Mouse (Mus musculus): ENCODE data around the gene Gm4131.

DNA sequence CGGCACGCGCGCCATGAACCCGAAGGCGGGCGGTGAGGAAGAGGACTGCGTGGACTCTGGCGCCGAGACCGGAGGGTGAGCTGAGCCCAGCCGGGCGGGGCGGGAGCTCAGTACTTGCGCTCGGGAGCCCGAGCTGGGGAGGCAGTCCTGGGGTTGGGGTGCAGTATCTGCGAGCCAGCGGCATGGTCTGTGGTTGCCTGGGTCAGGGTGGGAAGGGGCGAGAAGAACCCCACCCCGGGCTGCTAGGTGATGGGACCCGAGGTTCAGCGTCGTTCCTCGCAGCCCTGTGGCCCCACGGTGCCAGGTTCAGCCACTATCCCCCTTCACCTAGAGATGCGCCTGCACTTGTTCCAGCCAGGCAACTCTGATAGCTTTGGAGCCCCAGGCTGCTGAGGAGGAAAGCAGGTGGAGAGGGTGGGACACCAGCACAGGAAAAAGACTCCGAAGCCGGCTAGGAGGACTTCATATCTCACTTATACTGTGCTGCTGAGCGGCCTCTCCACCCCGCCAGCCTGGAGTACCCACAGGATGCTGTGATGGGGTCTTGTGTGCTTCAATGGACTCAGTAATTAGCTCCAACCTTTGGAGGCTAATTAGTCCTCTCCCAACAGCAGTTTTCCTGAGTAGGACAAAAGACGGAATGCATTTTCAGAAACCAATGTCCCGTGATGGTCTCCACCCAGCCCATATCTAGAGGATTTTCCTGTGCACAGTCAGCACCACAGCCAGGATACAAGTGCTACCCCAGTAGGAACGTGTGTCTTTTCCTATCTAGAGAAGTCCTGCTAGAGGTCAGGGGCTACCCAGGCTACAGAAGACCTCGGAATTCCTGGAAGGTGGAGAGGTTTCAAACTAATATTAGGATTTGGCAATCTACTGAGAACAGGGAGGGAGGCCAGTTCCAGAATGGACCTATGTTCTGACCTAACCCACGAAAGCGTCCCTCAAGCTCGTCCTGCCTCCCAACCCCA lies 10.6 kb downstream of the Gm4131 start:
- no peak for TF ChIP-seq ZNF384 (IDR thresholded peaks at IDR 0.05; ENCODE audit: low read depth, low read length)
- no peak for TF ChIP-seq MAFK (IDR thresholded peaks at IDR 0.05; ENCODE audit: insufficient read depth, low read depth, low read length)
- TF ChIP-seq ZC3H11A (IDR thresholded peaks at IDR 0.05; ENCODE audit: borderline replicate concordance, low read depth, low read length): no peak

Measured in ES-E14 (cell line).